Mouse (Mus musculus) cortical plate, adult 2 months (tissue): Measurements from ENCODE around the gene Avil. TPM values are rescaled to one million over a fixed set of nuclear protein-coding genes. Genes with fewer than 3 reads are reported as not detected.

Experiments used
- H3K27ac ChIP-seq: fragments of 200-500 bp; 2 replicates; pipeline ENCODE4 v1.5.1; 2012; ENCODE audit warnings: low read length, control low read depth, inconsistent platforms; ENCODE audit not compliant: insufficient read depth
- H3K4me1 ChIP-seq: fragments of 200-500 bp; 2 replicates; pipeline ENCODE4 v1.6.1; 2011; ENCODE audit warnings: low read length; ENCODE audit not compliant: control insufficient read depth, insufficient read depth
- H3K4me3 ChIP-seq: fragments of 200-500 bp; 2 replicates; pipeline ENCODE4 v1.5.1; 2011; ENCODE audit warnings: mild to moderate bottlenecking, low read length, control low read depth; ENCODE audit not compliant: insufficient read depth
- CTCF ChIP-seq: fragments of 200-500 bp; IDR thresholded peaks from 2 replicates; pipeline ENCODE4 v1.5.1; 2011; ENCODE audit warnings: mild to moderate bottlenecking, control low read depth, low read length; ENCODE audit not compliant: insufficient read depth; ENCODE audit errors: extremely low read depth
- POLR2A ChIP-seq: fragments of 200-500 bp; IDR thresholded peaks from 2 replicates; pipeline ENCODE4 v1.6.1; 2011; ENCODE audit warnings: mild to moderate bottlenecking, low read length, control low read depth; ENCODE audit not compliant: insufficient read depth; ENCODE audit errors: extremely low read depth
- polyA plus RNA-seq: library from polyadenylated mRNA; depleted of rRNA; stranded (reverse); fragments of >200 nt; gene quantifications from 2 replicates; pipeline ENCODE4 v1.2.3, GENCODE M21; 2012

The Avil gene
- polyA plus RNA-seq, 1 experiment = 0.19 TPM

DNA sequence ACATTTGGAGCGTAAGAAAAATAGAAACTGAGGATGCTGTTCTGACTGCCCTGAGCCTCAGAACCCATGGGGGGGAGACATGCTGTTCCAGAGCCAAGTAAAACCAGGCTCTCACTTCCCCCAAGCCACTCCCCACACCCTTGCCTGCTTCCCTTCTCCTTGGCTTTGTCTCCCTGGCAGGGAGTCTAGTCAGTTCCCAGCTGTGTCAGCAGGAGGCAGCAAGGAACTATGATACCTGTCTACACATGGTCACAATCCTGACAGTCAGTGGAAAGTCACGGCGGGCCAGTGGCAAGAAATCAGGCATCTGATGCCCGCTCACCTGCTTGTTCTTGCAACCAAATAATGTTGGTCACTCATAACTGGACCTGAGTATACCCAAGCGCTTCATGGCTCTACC lies 16.0 kb downstream of the Avil start:
- no peaks in the 10 kb centered on the region for H3K4me1 ChIP-seq
- TF ChIP-seq CTCF (peak; percentile 21; the same call in 1 of the 2 replicates), POLR2A (no peak)
- H3K4me3 ChIP-seq = no peak overlapping the region
- no peak overlapping the region for H3K27ac ChIP-seq

DNA sequence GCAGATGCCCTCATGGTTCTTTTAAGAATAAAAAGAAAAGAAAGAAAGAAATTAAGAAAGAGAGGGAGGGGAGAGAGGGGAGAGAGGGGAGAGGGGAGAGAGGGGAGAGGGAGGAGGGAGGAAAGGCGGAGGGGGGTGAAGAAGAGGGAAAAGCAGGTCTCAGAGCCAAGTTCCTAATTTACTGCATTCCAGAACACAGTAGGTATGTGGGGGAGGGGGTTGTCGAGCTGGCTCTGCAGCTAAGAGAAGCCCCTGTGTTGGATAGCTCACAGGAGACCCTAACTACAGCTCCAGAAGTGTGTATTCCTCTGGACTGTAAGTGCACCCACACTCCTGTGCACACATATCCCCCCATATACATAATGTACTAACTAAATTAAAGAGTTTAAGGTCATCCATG lies 16.6 kb downstream of the Avil start:
- TF ChIP-seq POLR2A (no peak), CTCF (no peak)
- Histone ChIP-seq H3K4me3 (no peak overlapping the region), H3K4me1 (no peaks in the 10 kb centered on the region), H3K27ac (no peak overlapping the region)

DNA sequence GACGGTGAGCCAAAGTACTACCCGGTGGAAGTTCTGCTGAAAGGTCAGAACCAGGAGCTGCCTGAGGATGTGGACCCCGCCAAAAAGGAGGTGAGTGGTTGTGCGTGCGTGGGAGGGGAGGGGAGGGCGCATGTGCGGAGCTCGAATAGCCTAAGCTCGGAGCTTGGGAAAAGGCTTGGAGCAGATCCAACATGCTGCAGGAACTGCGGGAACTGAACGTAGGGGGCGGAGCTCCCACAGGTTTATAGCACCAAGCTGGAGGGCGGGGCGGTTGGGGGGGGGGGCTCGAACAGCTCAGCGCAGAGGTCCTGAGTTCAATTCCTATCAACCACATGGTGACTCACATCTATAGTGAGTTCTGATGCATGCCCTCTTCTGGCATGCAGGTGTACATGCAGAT lies 17.9 kb downstream of the Avil start:
- H3K27ac ChIP-seq = no peak overlapping the region
- no peaks in the 10 kb centered on the region for H3K4me1 ChIP-seq
- TF ChIP-seq CTCF (no peak), POLR2A (no peak)
- no peak overlapping the region for H3K4me3 ChIP-seq

DNA sequence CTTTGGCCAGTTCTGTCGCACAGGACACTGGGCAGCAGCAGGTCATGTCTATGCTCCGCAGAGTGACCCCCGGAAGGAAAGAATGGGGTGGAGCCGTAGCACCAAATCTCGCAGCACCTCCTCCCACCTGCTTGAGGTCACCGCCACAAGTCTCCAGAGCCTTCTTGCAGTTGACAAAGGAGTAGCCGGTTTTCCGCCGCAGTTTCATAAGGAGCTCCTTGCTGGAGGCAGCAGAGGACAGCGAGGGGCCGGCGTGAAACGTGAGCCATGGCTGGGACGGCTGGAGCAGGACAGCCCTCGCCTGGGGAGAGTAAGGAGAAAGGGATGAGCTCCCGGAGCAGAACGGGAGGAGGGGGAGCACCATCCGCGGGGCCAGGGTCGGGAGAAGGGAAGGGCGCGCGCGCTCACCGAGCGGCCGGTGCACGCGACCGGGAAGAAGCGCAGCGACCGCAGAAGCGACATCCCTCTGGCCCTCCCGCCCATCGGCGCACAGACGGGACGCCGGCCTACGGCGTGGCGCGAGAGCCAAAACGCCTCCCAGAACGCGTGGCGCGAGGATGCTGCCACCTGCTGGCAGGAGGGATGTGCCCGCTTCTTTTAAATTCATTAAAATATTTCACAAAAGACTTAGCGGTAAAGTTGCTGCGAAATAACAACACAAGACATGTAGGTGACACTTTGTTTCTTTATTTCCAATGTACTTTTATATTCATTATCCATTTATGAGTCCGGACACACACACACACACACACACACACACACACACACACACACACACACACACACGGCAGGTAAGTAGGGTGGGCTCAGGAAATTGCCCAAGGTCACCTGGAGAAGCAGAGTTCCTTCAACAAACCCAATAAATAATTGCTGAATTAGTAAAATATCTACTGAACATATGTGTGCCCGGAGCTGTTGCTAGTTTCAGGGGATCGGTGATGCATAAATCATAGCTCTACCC lies 30.1 kb downstream of the Avil start, which contains the start of gene Tsfm:
Tsfm (minus strand) TSS at position 505 of the 961 bp plus-strand sequence.
- no peak within 1 kb of the TSS for H3K27ac ChIP-seq
- H3K4me1 ChIP-seq = no peaks in the 10 kb centered on the region
- TF ChIP-seq POLR2A (peak; percentile 70; the same call in 1 of the 2 replicates), CTCF (peak; percentile 90)
- peak within 1 kb of the TSS; percentile 71 for H3K4me3 ChIP-seq

DNA sequence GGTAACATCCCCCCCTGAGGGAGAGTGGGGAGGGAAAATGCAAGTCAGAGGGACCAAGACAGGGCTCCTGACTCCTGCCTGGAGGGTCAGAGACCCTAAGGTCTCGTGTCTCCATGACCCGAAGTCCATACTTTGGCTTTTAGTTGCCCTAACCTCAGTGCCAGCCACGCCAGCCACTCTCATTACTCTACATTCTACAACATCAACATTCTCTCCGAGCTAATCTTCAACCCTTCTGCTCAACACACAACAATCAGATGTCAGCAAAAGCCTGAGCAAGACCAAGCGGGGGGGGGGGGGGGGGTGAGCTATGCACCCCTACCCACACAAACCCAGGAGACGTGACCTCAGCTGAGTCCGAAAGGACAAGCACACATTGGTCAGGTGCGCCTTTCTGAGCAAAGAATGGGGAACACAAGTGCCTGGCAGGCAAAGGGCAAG lies 32.8 kb downstream of the Avil start:
- H3K4me1 ChIP-seq = no peaks in the 10 kb centered on the region
- TF ChIP-seq POLR2A = no peak
- no peak for TF ChIP-seq CTCF
- H3K4me3 ChIP-seq = no peak overlapping the region
- H3K27ac ChIP-seq = no peak overlapping the region

- TF ChIP-seq CTCF (no peak), POLR2A (no peak)
- no peak overlapping the region for H3K27ac ChIP-seq
- H3K4me1 ChIP-seq = no peaks in the 10 kb centered on the region
- no peak overlapping the region for H3K4me3 ChIP-seq
Measured at GRCm38 (mm10) chr10:127036273-127036672, 35.8 kb downstream of the Avil start.

GRCm38 (mm10) chr10:127037641-127038040 lies 37.1 kb downstream of the Avil start:
- peaks cover 1% of the 10 kb centered on the region; the same call in 1 of the 2 replicates for H3K4me1 ChIP-seq
- no peak overlapping the region for H3K4me3 ChIP-seq
- TF ChIP-seq POLR2A = no peak
- TF ChIP-seq CTCF = no peak
- no peak overlapping the region for H3K27ac ChIP-seq

DNA sequence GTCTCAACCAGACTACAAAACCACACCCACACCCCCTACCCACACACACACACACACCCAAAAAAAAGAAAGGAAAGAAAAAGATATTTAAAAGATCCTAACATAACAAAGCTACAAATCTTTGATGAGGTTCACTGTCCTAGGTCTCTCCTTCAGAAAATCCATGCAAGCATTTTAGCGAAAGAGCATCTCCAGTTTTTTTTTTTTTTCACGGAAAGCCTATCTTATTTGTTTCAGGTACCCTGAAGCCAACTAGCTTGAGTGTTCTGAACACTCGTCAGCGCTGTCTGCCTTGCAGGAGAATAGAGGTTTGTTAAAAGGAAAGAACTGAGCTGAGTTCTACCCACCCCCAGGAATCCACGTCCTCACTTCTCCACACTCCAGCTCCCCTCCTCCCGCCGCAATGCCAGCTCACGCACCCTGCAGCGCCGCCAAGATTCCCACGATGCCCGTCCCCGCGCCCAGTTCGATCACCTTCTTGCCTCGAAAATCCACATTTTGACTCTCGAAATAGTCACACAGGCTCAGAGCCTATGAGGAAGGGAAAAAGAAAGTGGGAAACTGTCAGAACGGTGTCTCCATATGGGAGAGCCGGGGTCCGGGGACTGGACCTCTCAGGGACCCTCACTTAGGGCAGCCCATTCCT lies 40.2 kb downstream of the Avil start:
- Histone ChIP-seq H3K4me1 (peaks cover 1% of the 10 kb centered on the region; the same call in 1 of the 2 replicates), H3K4me3 (peak overlapping the region; percentile 62), H3K27ac (no peak overlapping the region)
- TF ChIP-seq CTCF = no peak
- no peak for TF ChIP-seq POLR2A

GRCm38 (mm10) chr10:127041274-127041766 lies 40.8 kb downstream of the Avil start, which contains the start of the genes Mettl1 and Eef1akmt3:
TSS of gene Mettl1 (plus strand) at chr10:127041414.
TSS of gene Eef1akmt3 (minus strand) at chr10:127041513.
- peaks cover 1% of the 10 kb centered on the region; the same call in 1 of the 2 replicates for H3K4me1 ChIP-seq
- H3K4me3 ChIP-seq = peak within 1 kb of the TSS; percentile 62
- no peak within 1 kb of the TSS for H3K27ac ChIP-seq
- no peak for TF ChIP-seq CTCF
- no peak for TF ChIP-seq POLR2A
